Mouse (Mus musculus): ENCODE results near the gene Copg1. TPM values are rescaled to one million over a fixed set of nuclear protein-coding genes. Genes with fewer than 3 reads are reported as not detected.

Copg1 gene
- 100 to 1,000 TPM; 201 to 215 TPM for total RNA-seq (2021)
- long read RNA-seq, experiment 1, full-length matches to known transcripts, result 189 of 263 reads
- long read RNA-seq, experiment 1, partial matches to known transcripts, result 53 of 263 reads
- long read RNA-seq, experiment 1, other reads (novel, unspliced or antisense), result 21 of 263 reads
- long read RNA-seq, experiment 2, full-length matches to known transcripts, result 175 of 280 reads
- long read RNA-seq, experiment 2, partial matches to known transcripts, result 92 of 280 reads
- long read RNA-seq, experiment 2, other reads (novel, unspliced or antisense), result 13 of 280 reads

GRCm38 (mm10) chr6:87887594-87888233 lies at the start of gene Copg1:
Gene Copg1, plus strand, starts transcription at chr6:87887814.
- DNase-seq (ENCODE audit: low spot score in 2 of 2), result peak; percentile 100

GRCm38 (mm10) chr6:87838551-87839197 lies 48.9 kb upstream of the Copg1 start, which contains the start of gene Isy1:
Gene Isy1, minus strand, starts transcription at chr6:87838798.
- peak; percentile 92 to 97 for DNase-seq (ENCODE audit: low spot score in 2 of 2)

GRCm38 (mm10) chr6:87839797-87840341 lies 47.7 kb upstream of the Copg1 start:
- no peak for DNase-seq (ENCODE audit: low spot score in 2 of 2)

- no peak for DNase-seq (ENCODE audit: low spot score in 2 of 2)
Measured at GRCm38 (mm10) chr6:87841635-87842034, 46.0 kb upstream of the Copg1 start.

GRCm38 (mm10) chr6:87842254-87842653 lies 45.4 kb upstream of the Copg1 start:
- DNase-seq (ENCODE audit: low spot score in 2 of 2), result no peak

GRCm38 (mm10) chr6:87845031-87845695 lies 42.5 kb upstream of the Copg1 start:
- no peak for DNase-seq (ENCODE audit: low spot score in 2 of 2)

GRCm38 (mm10) chr6:87846813-87847212 lies 40.8 kb upstream of the Copg1 start:
- DNase-seq (ENCODE audit: low spot score in 2 of 2), result no peak

- no peak for DNase-seq (ENCODE audit: low spot score in 2 of 2)
Measured at GRCm38 (mm10) chr6:87849780-87850154, 37.8 kb upstream of the Copg1 start.

- DNase-seq (ENCODE audit: low spot score in 2 of 2), result peak in 1 of 2 experiments; percentile 55
Measured at GRCm38 (mm10) chr6:87850155-87850899, 37.3 kb upstream of the Copg1 start.

GRCm38 (mm10) chr6:87850900-87851614 lies 36.6 kb upstream of the Copg1 start, which contains the start of gene Cnbp:
Gene Cnbp, minus strand, starts transcription at chr6:87851106.
- peak; percentile 93 to 97 for DNase-seq (ENCODE audit: low spot score in 2 of 2)

- no peak for DNase-seq (ENCODE audit: low spot score in 2 of 2)
Measured at GRCm38 (mm10) chr6:87851871-87852270, 35.7 kb upstream of the Copg1 start.

- no peak for DNase-seq (ENCODE audit: low spot score in 2 of 2)
Measured at GRCm38 (mm10) chr6:87853446-87853845, 34.2 kb upstream of the Copg1 start.

- no peak for DNase-seq (ENCODE audit: low spot score in 2 of 2)
Measured at GRCm38 (mm10) chr6:87857071-87857470, 30.5 kb upstream of the Copg1 start.

GRCm38 (mm10) chr6:87866211-87866610 lies 21.4 kb upstream of the Copg1 start:
- no peak for DNase-seq (ENCODE audit: low spot score in 2 of 2)

- DNase-seq (ENCODE audit: low spot score in 2 of 2), result no peak
Measured at GRCm38 (mm10) chr6:87867256-87867655, 20.4 kb upstream of the Copg1 start.

- DNase-seq (ENCODE audit: low spot score in 2 of 2), result no peak
Measured at GRCm38 (mm10) chr6:87868871-87869506, 18.6 kb upstream of the Copg1 start.

GRCm38 (mm10) chr6:87870440-87870839 lies 17.2 kb upstream of the Copg1 start:
- DNase-seq (ENCODE audit: low spot score in 2 of 2), result no peak

GRCm38 (mm10) chr6:87871240-87871639 lies 16.4 kb upstream of the Copg1 start:
- no peak for DNase-seq (ENCODE audit: low spot score in 2 of 2)

- no peak for DNase-seq (ENCODE audit: low spot score in 2 of 2)
Measured at GRCm38 (mm10) chr6:87873104-87873503, 14.5 kb upstream of the Copg1 start.

Measured in layer of hippocampus, postnatal 14 days (tissue).